Mouse (Mus musculus) E14TG2a.4 (cell line): Measurements from ENCODE around the gene Crip2.

Experiments
- CTCF ChIP-seq: conservative IDR thresholded peaks from 2 replicates; pipeline ENCODE4 v1.5.1; 2014; ENCODE audit warnings: low read length
- NANOG ChIP-seq: IDR thresholded peaks from 2 replicates; pipeline ENCODE4 v1.6.1; 2014; ENCODE audit warnings: borderline replicate concordance, low read length, mixed read lengths
- POU5F1 ChIP-seq: IDR thresholded peaks from 2 replicates; pipeline ENCODE4 v1.6.1; 2014; ENCODE audit warnings: low read length, borderline replicate concordance

GRCm38 (mm10) chr12:113163561-113164006, 23.5 kb downstream of the Crip2 start:
- TF ChIP-seq CTCF (no peak), NANOG (no peak), POU5F1 (no peak)
